Mouse (Mus musculus) right cerebral cortex, postnatal 14 days (tissue): ENCODE results near the gene Elof1.

Source experiments
- DNase-seq: peaks from one replicate; pipeline ENCODE4 v3.0.0; 2022

The Elof1 gene

DNA sequence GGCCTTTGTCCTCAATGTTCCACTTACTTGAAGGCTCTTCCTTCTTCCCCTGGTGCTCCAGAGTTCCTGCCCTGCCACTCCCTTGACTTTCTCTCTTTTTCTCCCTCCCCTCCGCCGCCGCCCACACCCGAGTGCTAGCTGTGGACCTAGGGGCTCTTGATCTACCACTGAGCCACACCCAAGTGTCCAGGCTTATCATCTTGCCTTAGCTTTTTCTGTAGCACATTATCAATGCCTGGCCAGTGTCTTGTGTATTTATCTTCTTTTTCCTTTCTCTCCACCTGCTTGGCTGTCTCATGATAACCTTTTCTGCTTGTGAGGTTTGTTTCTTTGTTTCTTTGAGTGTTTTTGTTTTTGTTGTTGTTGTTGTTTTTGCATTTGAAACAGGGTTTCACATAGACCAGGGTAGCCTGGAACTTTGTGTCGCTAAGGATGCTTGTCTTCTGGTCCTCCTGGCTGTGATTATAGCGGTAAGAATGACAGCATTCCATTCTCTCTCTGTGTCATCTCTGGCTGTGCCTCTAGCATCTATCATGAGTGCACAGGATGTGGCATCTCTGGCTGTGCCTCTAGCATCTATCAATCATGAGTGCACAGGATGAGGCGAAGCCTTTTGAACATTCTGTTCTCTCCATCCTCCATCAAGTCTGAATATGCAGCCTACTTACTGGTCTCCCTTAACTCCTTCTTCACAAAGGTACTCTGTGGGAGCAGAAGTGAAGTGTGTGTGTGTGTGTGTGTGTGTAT is 18.8 kb upstream of the Elof1 start, which contains the start of gene Acp5:
TSS of gene Acp5 (minus strand) at position 68 of the 747 bp plus-strand sequence.
- no peak for DNase-seq

DNA sequence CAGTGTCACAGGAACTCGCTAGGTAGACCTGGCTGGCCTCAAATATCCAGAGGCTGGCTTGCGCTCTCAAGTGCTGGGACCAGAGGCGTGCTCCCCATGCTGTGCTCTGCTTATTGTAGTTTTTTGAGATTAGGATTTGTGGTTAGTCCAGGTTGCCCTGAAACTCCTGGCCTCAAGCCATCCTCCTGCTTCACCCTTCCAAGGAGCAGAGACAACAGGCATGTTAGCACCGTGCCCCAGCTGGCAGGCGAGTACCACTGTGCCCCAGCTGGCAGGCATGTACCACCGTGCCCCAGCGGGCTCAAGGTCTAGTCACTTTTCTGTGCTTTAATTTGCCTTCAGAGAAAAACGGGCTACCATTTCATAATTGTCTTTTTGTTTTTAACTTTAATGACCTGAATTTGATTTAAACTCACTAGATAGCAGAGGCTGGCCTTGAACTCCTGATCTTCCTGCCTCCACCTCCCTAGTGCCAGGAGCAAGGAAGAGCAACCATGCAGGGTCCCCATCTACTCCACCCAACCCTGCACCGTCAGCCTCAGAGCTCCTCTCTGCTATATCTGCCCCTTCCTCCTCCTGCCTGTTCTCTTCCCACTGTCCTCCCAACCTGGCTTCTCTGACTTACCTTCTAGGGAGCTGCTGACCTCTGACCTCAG is 18.1 kb upstream of the Elof1 start:
- no peak for DNase-seq

DNA sequence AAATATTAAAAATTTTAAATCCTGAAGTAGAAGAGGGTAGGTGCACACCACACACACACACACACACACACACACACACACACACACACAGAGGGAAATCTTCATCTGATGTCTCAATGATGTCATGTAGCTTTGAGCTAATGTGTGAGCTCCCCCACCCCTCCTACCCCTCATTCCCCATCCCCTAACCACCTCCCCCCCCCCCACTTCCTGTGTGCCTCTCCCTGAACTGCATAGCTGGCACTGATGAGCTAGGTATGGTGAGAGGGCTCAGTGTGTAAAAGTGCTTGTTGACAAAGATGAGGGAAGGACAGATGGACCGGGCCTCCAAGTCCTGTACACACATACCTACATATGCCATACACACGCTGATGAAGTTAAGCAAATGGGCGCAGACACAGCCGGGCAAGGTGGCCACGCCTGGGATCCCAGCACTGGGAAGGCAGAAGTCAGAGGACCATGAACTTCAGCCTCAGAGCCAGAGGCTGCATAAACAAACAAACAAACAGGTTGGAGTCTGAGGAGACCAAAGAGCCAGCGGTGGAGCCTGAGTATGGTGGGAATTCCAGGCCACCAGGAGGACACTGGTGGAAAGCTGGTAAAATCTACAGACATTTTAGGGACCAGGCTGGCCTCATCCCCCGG is 17.4 kb upstream of the Elof1 start:
- DNase-seq, result no peak

DNA sequence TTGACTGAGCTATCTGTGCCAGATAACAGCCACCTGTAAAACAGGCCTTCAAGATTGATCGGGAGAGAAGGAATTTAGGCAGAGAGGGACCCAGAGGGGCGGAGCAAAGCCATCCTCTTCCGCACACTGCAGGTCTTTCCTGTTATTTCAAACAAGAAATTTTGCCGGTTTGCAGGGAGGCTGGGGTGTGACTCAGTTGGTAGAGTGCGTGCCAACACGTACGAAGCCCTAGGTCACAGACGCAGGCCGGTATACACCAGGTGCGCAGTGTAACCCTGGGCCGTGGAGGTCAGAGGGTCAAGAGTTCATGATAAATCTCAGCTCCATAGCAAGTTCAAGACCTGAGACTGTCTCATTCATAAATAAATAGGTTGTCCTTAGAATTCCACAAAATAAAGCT is 15.2 kb upstream of the Elof1 start:
- DNase-seq, result no peak

DNA sequence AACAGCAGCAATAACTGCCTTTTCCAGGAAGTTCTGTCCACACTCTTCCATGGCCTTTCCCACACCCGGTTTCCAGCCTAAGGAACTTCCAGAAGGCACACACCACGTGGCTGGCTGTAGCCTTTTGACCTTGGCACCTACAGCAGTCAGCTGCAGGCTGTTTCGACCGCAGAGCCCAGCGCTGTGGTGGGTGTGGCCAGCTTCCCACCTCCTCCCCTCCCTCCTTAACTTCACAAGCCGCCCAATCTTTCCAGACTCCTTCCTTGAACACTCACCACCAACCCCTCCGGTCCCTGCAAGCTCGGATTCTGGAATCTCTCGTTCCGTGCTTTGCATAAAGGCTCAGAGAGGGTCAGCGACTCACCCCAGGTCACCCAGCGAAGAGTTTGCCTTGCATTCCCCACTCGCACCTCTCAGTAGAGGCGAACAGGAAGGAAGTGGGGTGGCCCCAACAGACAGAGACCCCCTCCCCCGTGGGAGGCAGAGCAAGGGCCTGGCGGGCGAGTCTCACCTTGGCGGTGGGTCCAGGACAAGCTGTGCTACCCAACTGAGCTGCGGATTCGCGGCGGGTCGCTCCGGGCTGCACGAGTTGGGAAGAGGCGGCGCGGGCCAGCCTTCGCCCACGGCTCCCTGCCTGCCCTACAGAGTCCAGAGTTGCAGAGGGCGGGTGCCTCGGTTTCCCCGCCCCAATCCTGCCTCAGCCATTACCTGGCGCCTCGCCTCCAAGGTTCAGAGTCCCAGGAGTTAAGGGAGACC is 14.4 kb upstream of the Elof1 start:
- DNase-seq, result no peak

DNA sequence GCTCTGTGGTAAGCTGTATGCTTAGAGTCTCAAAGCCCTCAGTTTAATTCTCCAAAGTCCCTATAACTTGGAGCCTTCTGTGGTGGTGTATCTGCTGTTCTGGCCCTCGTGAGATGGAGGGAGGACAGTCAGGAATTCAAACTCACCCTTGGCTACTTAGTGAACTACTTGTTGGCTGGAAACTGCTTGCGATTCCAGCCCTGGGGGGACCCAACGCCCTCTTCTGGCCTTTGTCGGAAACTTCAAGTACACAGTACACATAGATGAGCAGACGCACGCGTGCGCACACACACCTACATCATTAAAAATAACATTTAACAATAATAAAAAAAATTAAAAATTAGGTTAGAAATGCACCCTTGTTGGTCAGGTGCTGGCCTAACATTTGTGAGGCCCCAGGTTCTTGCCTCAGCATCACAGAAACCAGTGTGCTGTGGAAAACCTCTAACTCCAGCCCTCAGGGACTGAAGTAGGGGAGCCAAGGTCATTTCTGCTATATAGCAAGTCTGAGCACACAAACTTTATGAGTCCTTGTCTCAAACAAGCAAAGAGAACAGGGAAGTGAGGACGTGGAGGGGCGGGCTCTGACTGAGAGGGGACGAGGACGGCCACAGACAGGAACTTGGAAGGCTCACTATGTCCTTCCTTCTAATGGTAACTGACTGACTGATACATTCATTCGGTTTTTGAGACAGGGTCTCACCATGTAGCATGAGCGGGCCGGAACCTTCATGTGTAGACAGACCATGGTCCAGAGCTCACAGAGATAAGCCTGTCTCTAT is 8.5 kb upstream of the Elof1 start:
- no peak for DNase-seq

DNA sequence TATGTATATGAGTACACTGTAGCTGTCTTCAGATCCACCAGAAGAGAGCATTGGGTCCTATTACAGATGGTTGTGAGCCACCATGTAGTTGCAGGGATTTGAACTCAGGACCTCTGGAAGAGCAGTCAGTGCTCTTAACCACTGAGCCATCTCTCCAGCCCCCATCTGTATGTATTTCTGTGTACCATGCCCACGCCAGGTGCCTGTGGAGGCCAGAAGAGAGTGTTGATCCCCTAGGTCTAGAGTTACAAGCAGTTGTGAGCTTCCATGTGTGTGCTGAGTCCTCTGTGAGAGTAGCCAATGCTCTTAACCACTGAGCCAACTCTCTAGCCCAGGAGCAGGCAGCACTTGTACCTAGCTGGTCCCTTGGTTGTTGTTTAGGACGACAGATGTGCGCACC is 7.2 kb upstream of the Elof1 start:
- DNase-seq, result no peak

DNA sequence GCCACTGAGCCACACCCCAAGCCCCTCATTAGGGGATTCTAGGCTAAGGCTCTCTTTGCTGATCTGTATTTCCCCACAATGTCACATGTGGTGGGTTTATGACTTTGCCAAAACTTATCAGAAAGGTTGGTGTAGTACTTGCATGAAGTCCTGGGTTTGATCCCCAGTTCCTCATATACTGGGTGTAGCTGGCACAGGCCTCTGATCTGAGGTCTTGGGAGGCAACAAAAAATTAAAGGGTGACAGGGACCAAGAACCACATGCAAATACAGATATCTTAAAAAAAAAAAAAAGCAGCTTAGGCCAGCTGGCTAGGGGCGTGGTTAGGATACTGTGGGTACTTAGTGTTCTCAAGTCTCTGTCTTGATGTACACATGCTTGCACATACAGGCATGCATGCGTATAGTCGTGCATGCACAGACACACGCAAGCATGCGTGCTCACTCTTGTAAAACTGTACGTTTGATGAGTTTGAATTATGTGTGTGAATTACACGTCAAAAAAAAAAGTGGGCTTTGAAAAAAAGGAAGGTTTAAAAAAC is 6.2 kb upstream of the Elof1 start:
- DNase-seq, result no peak

DNA sequence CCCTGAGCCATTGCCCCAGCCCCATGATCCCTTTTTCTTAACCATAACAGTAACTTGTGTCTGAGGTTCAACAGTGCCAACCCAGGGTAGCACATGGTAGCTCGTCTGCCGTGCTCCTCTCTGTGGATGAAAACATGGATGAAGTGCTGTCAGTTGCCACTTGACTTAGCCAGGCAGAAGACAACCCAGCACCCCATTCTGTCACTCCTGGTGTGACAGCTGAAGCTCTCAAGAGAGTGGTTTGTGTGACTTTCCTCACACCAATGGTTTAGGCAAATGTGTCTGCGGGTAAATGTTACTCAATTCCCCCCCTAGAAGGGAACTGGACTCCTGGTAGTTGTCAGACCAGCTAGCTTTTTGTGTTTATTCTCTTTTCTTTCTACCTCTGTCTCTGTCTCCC is 5.0 kb upstream of the Elof1 start:
- DNase-seq, result no peak

DNA sequence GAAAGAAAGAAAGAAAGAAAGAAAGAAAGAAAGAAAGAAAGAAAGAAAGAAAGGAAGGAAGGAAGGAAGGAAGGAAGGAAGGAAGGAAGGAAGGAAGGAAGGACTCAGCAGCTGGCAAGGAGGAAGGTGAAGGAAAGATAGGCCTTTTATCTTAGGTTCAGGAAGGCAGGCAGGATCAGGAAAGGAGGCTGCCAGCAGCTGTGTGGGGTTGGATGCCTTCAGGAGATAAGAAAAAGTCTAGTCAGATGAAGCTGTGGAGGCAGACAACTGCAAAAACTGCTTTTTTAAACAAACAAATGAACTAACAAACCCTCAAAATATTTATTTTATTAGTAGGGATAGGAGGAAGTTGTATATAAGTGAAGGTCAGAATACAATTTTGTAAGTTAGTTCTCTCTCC is 4.6 kb upstream of the Elof1 start:
- DNase-seq, result no peak

DNA sequence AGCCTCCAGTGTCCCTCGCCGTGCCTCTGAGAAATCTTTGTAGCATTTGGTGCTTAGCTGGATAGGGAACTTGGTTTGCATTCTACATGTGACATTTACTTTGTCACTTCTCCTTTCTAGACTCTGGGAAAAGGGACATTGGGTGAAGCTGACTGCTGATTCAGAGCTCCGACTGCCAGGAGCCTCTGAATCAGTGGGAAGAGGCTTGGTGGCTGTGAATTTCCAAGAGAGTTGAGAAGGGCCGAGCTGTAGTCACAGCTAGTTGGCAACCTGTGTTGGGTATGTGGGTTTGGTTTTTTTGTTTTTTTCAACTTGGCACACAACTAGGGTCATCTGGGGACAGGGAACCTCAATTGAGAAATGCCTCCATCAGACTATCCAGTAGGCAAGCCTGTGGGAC is 2.6 kb upstream of the Elof1 start:
- DNase-seq, result no peak

DNA sequence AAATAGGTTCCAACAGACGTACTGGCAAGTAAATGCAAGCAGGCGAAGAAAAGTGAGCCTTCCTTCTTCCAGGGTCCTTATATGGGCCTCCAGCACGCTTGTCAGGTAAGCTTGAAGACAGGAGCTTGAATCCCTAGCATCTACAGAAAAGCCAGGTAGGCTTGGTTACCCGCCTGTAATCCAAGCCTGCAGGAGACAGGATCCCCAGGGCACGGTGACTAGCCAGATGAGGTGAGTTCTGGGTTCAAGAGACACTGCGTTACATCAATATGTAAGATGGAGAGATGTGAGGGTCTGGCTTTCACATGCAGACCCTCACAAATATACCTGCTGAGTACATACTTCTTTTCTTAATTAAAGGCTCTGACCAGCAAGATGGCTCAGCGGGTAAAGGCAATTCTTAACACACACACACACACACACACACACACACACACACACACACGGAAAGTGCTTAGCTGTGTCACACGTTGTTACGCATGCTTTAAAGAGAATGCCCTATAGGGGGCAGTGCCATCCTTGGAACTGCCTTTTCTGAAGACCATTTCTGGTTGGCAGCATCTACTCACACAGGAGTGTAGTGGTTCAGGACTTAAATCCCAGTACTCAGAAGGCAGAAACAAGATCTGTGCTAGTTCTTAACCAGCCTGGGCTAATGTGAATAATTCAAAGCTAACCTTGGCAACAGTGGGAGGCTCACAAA is 933 bp upstream of the Elof1 start:
- DNase-seq, result peak; percentile 55

DNA sequence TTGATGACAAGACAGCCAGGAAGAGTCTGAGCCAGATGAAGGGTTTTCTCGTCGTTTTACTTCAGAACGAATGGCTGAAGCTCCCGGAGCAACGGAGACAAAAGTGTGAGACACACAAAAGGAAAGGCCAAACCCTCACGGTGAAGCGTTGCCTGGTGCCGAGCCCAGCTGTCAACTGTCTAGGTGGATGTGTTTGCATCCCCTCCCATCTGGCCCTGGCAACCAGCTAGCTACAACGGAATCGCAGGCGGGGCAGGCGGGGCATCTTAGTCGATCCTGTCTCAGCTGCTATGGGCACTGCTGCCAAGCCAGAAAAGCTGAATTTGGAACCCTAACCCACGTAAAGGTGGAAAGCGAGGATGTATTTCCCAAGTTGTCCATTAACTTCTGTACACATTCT is 886 bp downstream of the Elof1 start:
- no peak for DNase-seq

DNA sequence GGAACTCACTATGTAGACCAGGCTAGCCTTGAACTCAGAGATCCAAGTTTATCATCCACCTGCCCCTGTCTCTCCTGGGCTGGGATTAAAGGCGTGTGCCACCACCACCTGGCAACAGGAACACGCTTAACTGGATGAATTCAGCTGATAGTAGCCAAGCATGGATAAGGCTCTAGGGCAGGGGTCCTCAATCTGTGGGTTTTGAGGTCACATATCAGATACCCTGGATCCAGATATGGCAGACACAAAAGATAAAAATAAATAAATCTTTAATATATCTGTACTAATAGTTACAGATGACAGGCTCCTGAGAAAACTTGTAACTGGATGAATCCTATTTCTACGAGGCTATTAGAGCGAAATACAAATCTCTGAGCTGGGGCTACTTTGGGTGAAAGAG is 1.3 kb downstream of the Elof1 start:
- no peak for DNase-seq

DNA sequence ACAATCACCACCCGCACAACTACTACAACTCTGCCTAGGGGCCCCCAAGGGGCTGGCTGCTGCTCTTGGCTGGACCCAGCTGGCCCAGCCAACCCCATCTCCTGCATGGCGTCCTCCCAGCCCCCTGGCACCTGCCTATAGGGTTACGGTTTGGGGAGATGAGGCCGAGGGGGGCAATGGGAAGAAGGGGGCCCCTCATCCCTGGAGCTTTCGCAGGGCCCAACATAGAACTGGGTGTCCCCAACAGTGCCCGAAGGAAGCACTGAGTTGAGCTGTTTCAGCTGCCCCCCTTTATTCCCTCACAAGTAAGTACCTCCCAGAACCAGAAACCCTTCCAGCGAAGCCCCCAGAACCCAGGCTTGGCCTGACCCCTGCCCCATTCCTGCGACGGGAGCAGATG is 8.8 kb downstream of the Elof1 start:
- no peak for DNase-seq

DNA sequence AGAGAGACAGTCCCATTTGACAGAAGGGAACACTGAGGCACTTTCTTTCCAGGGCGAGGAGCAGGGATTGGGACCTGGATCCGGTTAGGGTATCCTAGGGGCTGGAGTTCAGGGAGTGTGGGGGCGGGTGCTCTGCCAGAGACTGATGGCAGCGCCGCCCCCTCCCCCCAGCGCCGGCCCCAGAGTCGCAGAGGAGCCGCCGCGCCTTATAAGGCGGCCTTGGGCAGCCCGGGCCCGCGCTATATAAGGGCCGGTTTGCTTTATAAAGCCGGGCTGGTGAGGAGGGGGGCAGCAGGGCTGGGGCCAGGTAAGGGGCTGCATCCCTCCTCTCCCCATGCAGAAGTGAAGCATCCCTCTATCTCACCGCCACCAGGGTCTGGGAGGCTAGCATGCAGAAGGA is 17.1 kb downstream of the Elof1 start:
- no peak for DNase-seq

DNA sequence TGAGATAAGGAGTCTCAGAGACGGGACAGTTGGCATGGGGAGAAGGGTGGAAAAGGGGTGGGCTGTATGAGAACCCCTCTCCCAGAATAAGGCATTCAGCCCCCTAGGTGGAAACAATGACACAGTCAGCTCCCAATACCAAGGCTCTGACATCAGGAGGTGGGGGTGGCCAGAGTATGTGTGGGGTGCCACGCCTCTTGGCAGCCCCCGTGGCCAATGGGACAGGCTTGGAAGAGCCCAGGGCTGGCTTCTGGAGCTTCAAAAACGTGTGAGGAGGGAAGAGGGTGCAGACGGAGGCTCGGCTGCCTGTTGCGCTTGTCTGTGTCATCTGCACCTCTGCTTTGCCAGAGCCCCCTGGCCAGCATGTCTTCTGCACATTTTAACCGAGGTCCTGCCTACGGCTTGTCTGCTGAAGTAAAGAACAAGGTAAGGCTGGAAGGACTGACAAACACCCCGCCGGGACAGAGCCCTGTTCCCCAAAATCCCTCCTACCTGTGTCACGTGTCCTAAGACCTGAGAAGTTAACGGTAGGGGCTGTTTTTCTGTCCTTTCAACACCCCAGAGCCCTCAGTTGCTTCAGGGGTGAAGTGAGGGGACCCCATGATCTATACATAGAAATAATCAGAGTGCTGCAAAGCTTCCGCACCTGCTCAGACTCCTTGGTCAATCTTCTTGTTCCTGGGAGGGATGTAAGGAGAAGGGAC is 17.8 kb downstream of the Elof1 start, which contains the start of gene Cnn1:
TSS of gene Cnn1 (plus strand) at position 224 of the 704 bp plus-strand sequence.
- no peak for DNase-seq

DNA sequence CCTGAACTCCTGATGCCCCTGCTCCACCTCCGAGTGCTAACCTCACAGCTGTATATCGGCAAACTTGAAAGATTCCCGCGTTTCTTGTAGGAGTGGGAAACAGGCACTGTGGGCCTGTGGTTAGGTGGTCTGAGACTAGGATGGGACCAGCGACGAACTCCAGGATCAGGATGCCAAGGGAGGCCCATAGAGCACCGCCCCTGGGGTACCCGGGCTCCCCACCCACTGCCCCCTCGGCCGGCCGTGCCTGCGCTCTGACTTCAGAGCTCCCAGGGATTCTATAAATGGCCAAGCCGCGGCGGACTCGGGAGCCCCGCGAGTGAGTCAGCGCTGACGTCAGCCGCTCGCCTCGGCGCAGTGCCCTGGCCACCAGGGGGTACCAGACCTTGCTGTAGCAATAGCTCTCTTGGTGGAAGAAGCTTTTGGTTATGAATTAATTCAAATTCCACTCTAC is 21.1 kb downstream of the Elof1 start:
- DNase-seq, result peak; percentile 79

DNA sequence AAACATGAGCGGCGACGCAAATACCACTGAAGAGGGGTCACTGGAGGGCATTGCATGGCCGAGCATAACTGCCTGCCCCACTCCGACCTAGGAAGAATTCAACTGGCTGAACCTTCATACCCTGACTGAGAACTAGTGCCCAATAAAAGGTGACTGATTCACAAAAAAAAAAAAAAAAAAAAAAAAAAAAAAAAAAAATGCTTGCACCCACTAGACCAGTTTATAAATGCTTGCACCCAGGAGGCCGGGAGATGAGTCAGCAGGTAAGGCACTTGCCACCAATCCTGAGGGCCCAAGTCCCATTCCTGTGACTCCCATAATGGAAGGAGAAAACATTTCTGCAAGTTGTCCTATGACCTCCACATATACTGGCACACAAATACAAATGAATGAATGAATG is 24.2 kb downstream of the Elof1 start:
- DNase-seq, result no peak

DNA sequence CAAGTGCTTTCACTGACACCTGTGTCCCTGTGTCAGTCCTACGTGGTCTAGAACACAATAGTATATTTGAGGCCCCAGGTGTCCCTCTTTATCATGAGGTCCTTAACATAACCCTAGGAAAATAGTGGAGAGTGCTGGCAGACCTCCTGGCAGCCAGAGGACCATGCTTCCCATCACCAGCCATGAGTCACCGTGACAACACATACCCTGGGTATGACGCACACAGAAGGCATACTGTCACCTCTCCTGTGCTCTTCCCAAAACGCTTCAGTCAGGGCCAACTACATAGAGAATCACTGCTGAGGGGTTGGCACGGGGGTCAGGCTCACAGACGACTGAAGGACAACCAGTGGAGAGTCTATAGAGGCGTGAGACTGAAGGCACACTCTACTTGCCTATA is 27.0 kb downstream of the Elof1 start:
- no peak for DNase-seq

DNA sequence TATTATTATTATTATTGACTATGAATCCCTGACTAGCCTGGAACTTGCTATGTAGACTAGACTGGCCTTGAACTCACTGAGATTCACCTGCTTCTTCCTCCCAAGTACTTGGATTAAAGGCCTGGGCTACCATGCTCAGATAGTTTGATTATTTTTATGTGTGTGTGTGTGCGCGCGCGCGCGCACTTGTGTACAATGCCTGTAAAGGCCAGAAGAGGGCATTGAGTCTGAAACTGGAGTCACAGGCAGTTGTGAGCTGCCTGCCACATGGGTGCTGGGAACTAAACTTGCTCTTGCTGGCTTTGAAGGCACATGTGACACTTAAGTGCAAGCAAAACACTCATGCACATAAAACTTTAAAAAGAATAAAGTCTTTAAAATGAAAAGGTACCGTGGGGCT is 27.7 kb downstream of the Elof1 start:
- no peak for DNase-seq
